Mouse (Mus musculus): ENCODE measurements around the gene Pitpnm2. TPM values are rescaled to one million over a fixed set of nuclear protein-coding genes. Genes with fewer than 3 reads are reported as not detected.

Gene Pitpnm2
- polyA plus RNA-seq, 1 experiment from 2014 or later = 4.9 TPM

- Histone ChIP-seq H3K9ac (peak overlapping the region; percentile 23; the same call in 1 of the 2 replicates), H3K36me3 (no peaks in the 10 kb centered on the region), H3K9me3 (replicated peaks) (no peaks in the 10 kb centered on the region), H3K27me3 (no peaks in the 10 kb centered on the region), H3K4me2 (peak overlapping the region; percentile 2; the same call in 1 of the 2 replicates), H3K4me3 (no peak overlapping the region), H3K4me1 (replicated peaks) (peaks cover 84% of the 10 kb centered on the region), H3K27ac (peak overlapping the region; percentile 72)
- 13% methylated on average over 10 of the region's 10 CpGs for WGBS
- ATAC-seq (replicated peaks; ENCODE audit: insufficient number of reproducible peaks, insufficient read depth, low FRiP score, low read depth) = peak; percentile 69
These were observed 87.7 kb downstream of the Pitpnm2 start for GRCm38 (mm10) chr5:124161831-124162230.

GRCm38 (mm10) chr5:124159453-124159852, 90.1 kb downstream of the Pitpnm2 start:
- peaks cover 64% of the 10 kb centered on the region for H3K4me1 ChIP-seq (replicated peaks)
- no peaks in the 10 kb centered on the region for H3K27me3 ChIP-seq
- peak overlapping the region; percentile 34; the same call in 1 of the 2 replicates for H3K27ac ChIP-seq
- no peak overlapping the region for H3K4me3 ChIP-seq
- no peak for ATAC-seq (replicated peaks; ENCODE audit: insufficient number of reproducible peaks, insufficient read depth, low FRiP score, low read depth)
- whole genome bisulfite sequencing = 39% methylated on average over 7 of the region's 7 CpGs
- H3K4me2 ChIP-seq = no peak overlapping the region
- no peaks in the 10 kb centered on the region for H3K36me3 ChIP-seq
- no peaks in the 10 kb centered on the region for H3K9me3 ChIP-seq (replicated peaks)
- no peak overlapping the region for H3K9ac ChIP-seq

- Histone ChIP-seq H3K4me1 (replicated peaks) (peaks cover 57% of the 10 kb centered on the region), H3K9ac (no peak overlapping the region)
- WGBS = 37% methylated on average over 4 of the region's 4 CpGs
These were observed 91.3 kb downstream of the Pitpnm2 start for GRCm38 (mm10) chr5:124158305-124158704.

GRCm38 (mm10) chr5:124155943-124156342, 93.6 kb downstream of the Pitpnm2 start:
- Histone ChIP-seq H3K27ac (no peak overlapping the region), H3K36me3 (peaks cover 8% of the 10 kb centered on the region; the same call in 1 of the 2 replicates), H3K27me3 (no peaks in the 10 kb centered on the region), H3K4me2 (no peak overlapping the region), H3K4me3 (no peak overlapping the region), H3K9ac (no peak overlapping the region), H3K4me1 (replicated peaks) (peaks cover 40% of the 10 kb centered on the region), H3K9me3 (replicated peaks) (no peaks in the 10 kb centered on the region)
- WGBS = 48% methylated on average over 5 of the region's 5 CpGs
- ATAC-seq (replicated peaks; ENCODE audit: insufficient number of reproducible peaks, insufficient read depth, low FRiP score, low read depth) = no peak

More at GRCm38 (mm10) chr5:124158305-124158704, 91.3 kb downstream of the Pitpnm2 start:
- no peaks in the 10 kb centered on the region for H3K9me3 ChIP-seq (replicated peaks)
- H3K36me3 ChIP-seq = no peaks in the 10 kb centered on the region
- peak overlapping the region; percentile 9 for H3K27ac ChIP-seq
- no peaks in the 10 kb centered on the region for H3K27me3 ChIP-seq
- no peak overlapping the region for H3K4me3 ChIP-seq
- no peak for ATAC-seq (replicated peaks; ENCODE audit: insufficient number of reproducible peaks, insufficient read depth, low FRiP score, low read depth)
- H3K4me2 ChIP-seq = no peak overlapping the region

- WGBS = 76% methylated on average over 4 of the region's 4 CpGs
- Histone ChIP-seq H3K4me1 (replicated peaks) (peaks cover 16% of the 10 kb centered on the region), H3K4me3 (no peak overlapping the region), H3K9ac (no peak overlapping the region), H3K27ac (no peak overlapping the region), H3K27me3 (no peaks in the 10 kb centered on the region), H3K4me2 (no peak overlapping the region), H3K36me3 (peaks cover 14% of the 10 kb centered on the region; the same call in 1 of the 2 replicates), H3K9me3 (replicated peaks) (no peaks in the 10 kb centered on the region)
- no peak for ATAC-seq (replicated peaks; ENCODE audit: insufficient number of reproducible peaks, insufficient read depth, low FRiP score, low read depth)
These were observed 96.8 kb downstream of the Pitpnm2 start for GRCm38 (mm10) chr5:124152734-124153133.

- no peak overlapping the region for H3K9ac ChIP-seq
- no peak overlapping the region for H3K4me3 ChIP-seq
- no peaks in the 10 kb centered on the region for H3K9me3 ChIP-seq (replicated peaks)
- H3K27ac ChIP-seq = no peak overlapping the region
- no peak overlapping the region for H3K4me2 ChIP-seq
- H3K36me3 ChIP-seq = peaks cover 14% of the 10 kb centered on the region; the same call in 1 of the 2 replicates
- peaks cover 21% of the 10 kb centered on the region for H3K4me1 ChIP-seq (replicated peaks)
- WGBS = 74% methylated on average over 7 of the region's 7 CpGs
- no peaks in the 10 kb centered on the region for H3K27me3 ChIP-seq
- ATAC-seq (replicated peaks; ENCODE audit: insufficient number of reproducible peaks, insufficient read depth, low FRiP score, low read depth) = no peak
These were observed 98.7 kb downstream of the Pitpnm2 start for GRCm38 (mm10) chr5:124150895-124151294.

GRCm38 (mm10) chr5:124149028-124149427, 100.5 kb downstream of the Pitpnm2 start:
- Histone ChIP-seq H3K4me3 (no peak overlapping the region), H3K4me2 (no peak overlapping the region), H3K36me3 (peaks cover 20% of the 10 kb centered on the region), H3K27ac (no peak overlapping the region), H3K27me3 (no peaks in the 10 kb centered on the region), H3K9ac (no peak overlapping the region), H3K9me3 (replicated peaks) (no peaks in the 10 kb centered on the region), H3K4me1 (replicated peaks) (peaks cover 22% of the 10 kb centered on the region)
- 50% methylated on average over 5 of the region's 5 CpGs for WGBS
- no peak for ATAC-seq (replicated peaks; ENCODE audit: insufficient number of reproducible peaks, insufficient read depth, low FRiP score, low read depth)

GRCm38 (mm10) chr5:124138066-124138465, 111.5 kb downstream of the Pitpnm2 start:
- H3K27ac ChIP-seq = no peak overlapping the region
- H3K4me2 ChIP-seq = no peak overlapping the region
- no peaks in the 10 kb centered on the region for H3K27me3 ChIP-seq
- peak; percentile 37 for ATAC-seq (replicated peaks; ENCODE audit: insufficient number of reproducible peaks, insufficient read depth, low FRiP score, low read depth)
- no peak overlapping the region for H3K4me3 ChIP-seq
- H3K4me1 ChIP-seq (replicated peaks) = peaks cover 5% of the 10 kb centered on the region; the same call in 1 of the 2 replicates
- WGBS = 54% methylated on average over 7 of the region's 7 CpGs
- H3K9ac ChIP-seq = no peak overlapping the region
- peaks cover 51% of the 10 kb centered on the region for H3K36me3 ChIP-seq
- H3K9me3 ChIP-seq (replicated peaks) = no peaks in the 10 kb centered on the region

GRCm38 (mm10) chr5:124134261-124134660, 115.3 kb downstream of the Pitpnm2 start:
- Histone ChIP-seq H3K4me2 (no peak overlapping the region), H3K4me3 (no peak overlapping the region), H3K27ac (no peak overlapping the region), H3K27me3 (no peaks in the 10 kb centered on the region), H3K36me3 (peaks cover 69% of the 10 kb centered on the region), H3K9ac (no peak overlapping the region), H3K9me3 (replicated peaks) (no peaks in the 10 kb centered on the region), H3K4me1 (replicated peaks) (peaks cover 5% of the 10 kb centered on the region; the same call in 1 of the 2 replicates)
- 85% methylated on average over 5 of the region's 5 CpGs for WGBS
- ATAC-seq (replicated peaks; ENCODE audit: insufficient number of reproducible peaks, insufficient read depth, low FRiP score, low read depth) = no peak

GRCm38 (mm10) chr5:124125093-124125492, 124.5 kb downstream of the Pitpnm2 start:
- peaks cover 83% of the 10 kb centered on the region for H3K36me3 ChIP-seq
- no peak for ATAC-seq (replicated peaks; ENCODE audit: insufficient number of reproducible peaks, insufficient read depth, low FRiP score, low read depth)
- no peaks in the 10 kb centered on the region for H3K9me3 ChIP-seq (replicated peaks)

GRCm38 (mm10) chr5:124122357-124122756, 127.2 kb downstream of the Pitpnm2 start:
- H3K9me3 ChIP-seq (replicated peaks) = no peaks in the 10 kb centered on the region
- H3K4me1 ChIP-seq (replicated peaks) = peaks cover 16% of the 10 kb centered on the region
- H3K27me3 ChIP-seq = no peaks in the 10 kb centered on the region
- ATAC-seq (replicated peaks; ENCODE audit: insufficient number of reproducible peaks, insufficient read depth, low FRiP score, low read depth) = no peak
- H3K9ac ChIP-seq = no peak overlapping the region
- H3K4me3 ChIP-seq = no peak overlapping the region
- WGBS = 87% methylated on average over 18 of the region's 18 CpGs
- no peak overlapping the region for H3K27ac ChIP-seq
- H3K4me2 ChIP-seq = no peak overlapping the region
- H3K36me3 ChIP-seq = peaks cover 80% of the 10 kb centered on the region

More at GRCm38 (mm10) chr5:124125093-124125492, 124.5 kb downstream of the Pitpnm2 start:
- Histone ChIP-seq H3K4me1 (replicated peaks) (no peaks in the 10 kb centered on the region), H3K4me2 (no peak overlapping the region), H3K27me3 (no peaks in the 10 kb centered on the region), H3K4me3 (no peak overlapping the region), H3K9ac (no peak overlapping the region), H3K27ac (no peak overlapping the region)
- 88% methylated on average over 11 of the region's 11 CpGs for WGBS

GRCm38 (mm10) chr5:124119204-124119603, 130.4 kb downstream of the Pitpnm2 start:
- Histone ChIP-seq H3K4me3 (no peak overlapping the region), H3K36me3 (peaks cover 58% of the 10 kb centered on the region), H3K27me3 (no peaks in the 10 kb centered on the region), H3K9me3 (replicated peaks) (no peaks in the 10 kb centered on the region), H3K4me2 (no peak overlapping the region), H3K9ac (no peak overlapping the region), H3K4me1 (replicated peaks) (peaks cover 32% of the 10 kb centered on the region), H3K27ac (no peak overlapping the region)
- ATAC-seq (replicated peaks; ENCODE audit: insufficient number of reproducible peaks, insufficient read depth, low FRiP score, low read depth) = no peak
- 71% methylated on average over 5 of the region's 5 CpGs for WGBS

Data from heart, embryonic 15.5 days (tissue).